Mouse (Mus musculus): ENCODE data around the gene Sept9. TPM values are rescaled to one million over a fixed set of nuclear protein-coding genes. Genes with fewer than 3 reads are reported as not detected.

Sept9 gene
- 50.6 and 76.8 TPM in 2 replicates for polyA plus RNA-seq (2015; fragmentation: Nextera tagmentation; extraction: Ambion mirVana)

DNA sequence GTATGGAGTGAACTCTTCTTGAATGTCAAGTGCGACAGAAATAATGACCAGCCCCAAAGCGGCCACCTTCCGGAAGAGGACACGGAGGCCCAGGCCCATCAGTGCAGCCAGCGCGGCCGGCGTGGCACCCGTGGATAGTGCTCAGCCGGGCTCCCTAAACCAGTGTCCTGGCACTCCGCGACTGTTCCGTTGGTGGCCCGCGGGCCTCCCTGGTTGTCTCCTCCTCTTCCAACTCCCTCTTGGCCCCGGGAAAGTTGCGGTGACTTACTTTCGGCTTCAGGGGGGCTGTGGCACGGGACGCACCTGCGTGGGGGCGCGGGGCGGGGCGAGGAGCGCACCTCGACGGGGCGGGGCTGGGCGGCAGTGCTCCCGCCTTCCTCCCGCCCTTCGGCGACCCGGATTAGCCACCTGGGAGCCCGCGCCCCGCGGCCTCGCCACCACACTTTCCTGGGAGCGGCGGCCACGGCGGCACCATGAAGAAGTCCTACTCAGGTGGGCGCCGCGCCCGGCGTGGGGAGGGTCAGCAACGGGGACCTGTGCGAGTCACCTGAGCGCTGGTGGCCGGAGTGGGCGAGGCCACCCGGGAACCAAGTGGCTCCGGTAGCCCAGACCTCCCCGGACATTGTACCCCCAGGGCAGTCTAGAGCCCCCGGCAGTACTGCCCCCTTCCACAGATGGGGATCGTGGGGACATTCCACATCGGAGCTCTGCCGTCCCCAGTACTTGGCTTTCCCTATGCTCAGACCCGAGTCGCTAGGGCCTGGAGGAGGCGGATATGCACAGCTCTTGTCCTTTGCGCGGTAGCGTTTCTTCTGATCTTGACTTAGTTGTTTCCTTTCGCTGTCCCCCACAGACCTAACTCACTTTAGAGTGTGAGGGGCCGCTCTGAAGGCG, at the start of gene Sept9:
Gene Sept9, plus strand, starts transcription at position 380 of the 894 bp plus-strand sequence.
- peak within 1 kb of the TSS; percentile 47 for H3K9ac ChIP-seq
- peak within 1 kb of the TSS; percentile 50 for H3K4me3 ChIP-seq
- no peaks in the 10 kb centered on the region for H3K9me3 ChIP-seq (replicated peaks)
- WGBS: 2% methylated on average over 68 of the region's 70 CpGs
- 0 out of 2 replicates have a peak, but pooled peaks have one; percentile 7 for ATAC-seq (replicated peaks; ENCODE audit: insufficient number of reproducible peaks, insufficient read depth, low FRiP score, low read depth)
- peak within 1 kb of the TSS; percentile 94 for H3K4me2 ChIP-seq
- H3K27ac ChIP-seq: no peak within 1 kb of the TSS
- H3K36me3 ChIP-seq: no peaks in the 10 kb centered on the region
- H3K27me3 ChIP-seq: peaks cover 58% of the 10 kb centered on the region
- peaks cover 29% of the 10 kb centered on the region for H3K4me1 ChIP-seq (replicated peaks)

DNA sequence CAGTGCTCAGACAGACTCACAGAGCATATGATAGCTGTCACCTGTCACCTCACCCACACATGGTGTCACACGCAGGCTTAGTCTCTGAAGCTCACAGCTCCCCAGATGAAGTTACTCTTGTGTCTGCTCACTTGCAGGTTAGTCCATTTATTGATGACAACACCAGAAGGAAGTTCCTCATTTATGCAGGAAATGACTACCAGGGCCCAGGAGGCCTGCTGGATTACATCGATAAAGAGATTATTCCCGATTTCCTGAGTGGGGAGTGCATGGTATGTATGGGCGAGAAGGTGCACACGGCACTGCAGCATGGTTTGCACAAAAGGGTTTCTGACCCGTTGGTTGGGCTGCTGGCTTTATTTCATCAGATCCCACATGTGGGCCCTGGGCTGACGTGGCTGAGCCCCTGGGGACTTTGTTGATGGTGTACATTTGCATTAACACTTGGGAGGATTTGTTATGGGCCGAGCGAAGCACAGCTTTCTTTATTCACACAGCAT, 48.9 kb upstream of the Sept9 start:
- H3K4me3 ChIP-seq: no peak overlapping the region
- ATAC-seq (replicated peaks; ENCODE audit: insufficient number of reproducible peaks, insufficient read depth, low FRiP score, low read depth): no peak
- no peaks in the 10 kb centered on the region for H3K9me3 ChIP-seq (replicated peaks)
- H3K4me2 ChIP-seq: no peak overlapping the region
- 78% methylated on average over 9 of the region's 9 CpGs for WGBS
- no peak overlapping the region for H3K9ac ChIP-seq
- no peak overlapping the region for H3K27ac ChIP-seq
- peaks cover 75% of the 10 kb centered on the region for H3K36me3 ChIP-seq
- peaks cover 17% of the 10 kb centered on the region for H3K4me1 ChIP-seq (replicated peaks)
- no peaks in the 10 kb centered on the region for H3K27me3 ChIP-seq

DNA sequence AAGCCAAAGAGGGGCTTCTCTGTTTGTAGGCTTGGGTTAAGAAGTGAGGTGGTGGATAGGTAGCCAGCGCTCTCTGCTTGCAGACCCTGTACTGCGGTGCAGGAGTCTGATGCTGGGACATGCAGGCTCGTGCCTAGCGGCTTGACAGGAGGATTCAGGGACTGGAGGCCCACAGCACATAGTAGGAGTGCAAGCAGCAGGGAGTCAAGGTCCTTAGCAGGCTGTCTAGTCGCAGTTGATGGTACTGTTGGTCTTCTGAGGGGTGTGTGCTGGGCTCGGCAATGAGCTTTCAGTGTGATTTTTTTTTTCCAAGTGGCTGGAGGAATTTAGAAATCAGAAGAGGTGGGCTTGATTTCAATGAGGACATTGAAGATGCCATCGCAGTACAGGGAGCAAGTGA, 48.0 kb upstream of the Sept9 start:
- no peak overlapping the region for H3K4me2 ChIP-seq
- 93% methylated on average over 7 of the region's 7 CpGs for WGBS
- H3K4me1 ChIP-seq (replicated peaks): peaks cover 22% of the 10 kb centered on the region

DNA sequence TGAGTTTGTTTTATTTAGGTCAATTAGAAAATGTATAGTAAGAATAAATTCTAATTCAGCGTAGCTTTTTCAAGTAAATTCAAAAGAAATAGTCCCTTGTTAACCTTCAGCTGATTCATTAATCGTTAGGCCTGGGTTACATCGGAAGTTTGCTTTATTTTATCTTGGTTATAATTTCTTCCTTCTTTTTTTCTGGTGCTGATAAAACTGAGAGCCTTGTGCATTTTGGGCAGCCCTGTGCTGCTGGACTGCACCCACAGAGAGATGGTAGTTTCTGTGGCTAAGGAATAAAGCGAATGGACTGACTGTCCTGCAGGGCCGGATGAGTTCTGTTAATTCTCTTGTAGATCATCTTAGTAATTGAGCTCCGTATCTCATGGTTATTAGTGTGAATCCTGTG, 46.9 kb upstream of the Sept9 start:
- Histone ChIP-seq H3K9ac (no peak overlapping the region), H3K4me2 (no peak overlapping the region), H3K36me3 (peaks cover 73% of the 10 kb centered on the region), H3K4me3 (no peak overlapping the region), H3K27me3 (no peaks in the 10 kb centered on the region), H3K4me1 (replicated peaks) (peaks cover 28% of the 10 kb centered on the region), H3K9me3 (replicated peaks) (no peaks in the 10 kb centered on the region), H3K27ac (no peak overlapping the region)
- ATAC-seq (replicated peaks; ENCODE audit: insufficient number of reproducible peaks, insufficient read depth, low FRiP score, low read depth): no peak
- WGBS: 89% methylated on average over 6 of the region's 6 CpGs

More for the DNA sequence above, 48.0 kb upstream of the Sept9 start:
- no peak overlapping the region for H3K27ac ChIP-seq
- H3K36me3 ChIP-seq: peaks cover 75% of the 10 kb centered on the region
- ATAC-seq (replicated peaks; ENCODE audit: insufficient number of reproducible peaks, insufficient read depth, low FRiP score, low read depth): no peak
- H3K27me3 ChIP-seq: no peaks in the 10 kb centered on the region
- no peak overlapping the region for H3K4me3 ChIP-seq
- H3K9ac ChIP-seq: no peak overlapping the region
- no peaks in the 10 kb centered on the region for H3K9me3 ChIP-seq (replicated peaks)

DNA sequence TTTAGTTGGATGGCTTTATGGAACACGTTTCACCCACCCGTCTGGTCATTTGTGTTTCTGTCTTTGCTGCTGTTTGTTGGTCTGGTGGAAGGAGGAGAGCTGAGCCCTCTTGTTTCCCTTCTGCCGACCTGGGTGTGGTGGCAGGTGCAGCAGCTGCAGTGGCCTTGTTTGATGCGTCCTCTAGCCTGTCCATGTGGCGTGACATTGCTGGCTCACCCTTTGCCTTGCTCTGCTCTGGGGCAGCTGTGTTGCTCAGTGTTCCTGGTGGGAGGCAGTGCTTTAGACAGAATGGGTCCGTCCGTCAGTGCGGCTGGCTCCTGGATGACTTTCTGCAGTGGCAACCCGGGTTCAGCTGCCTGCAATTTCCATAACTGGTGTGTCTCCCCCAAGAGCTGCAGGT, 45.9 kb upstream of the Sept9 start:
- 83% methylated on average over 9 of the region's 9 CpGs for WGBS
- H3K36me3 ChIP-seq: peaks cover 71% of the 10 kb centered on the region
- no peak overlapping the region for H3K9ac ChIP-seq
- peaks cover 38% of the 10 kb centered on the region for H3K4me1 ChIP-seq (replicated peaks)
- no peaks in the 10 kb centered on the region for H3K27me3 ChIP-seq
- no peak overlapping the region for H3K4me2 ChIP-seq
- no peak for ATAC-seq (replicated peaks; ENCODE audit: insufficient number of reproducible peaks, insufficient read depth, low FRiP score, low read depth)
- H3K9me3 ChIP-seq (replicated peaks): no peaks in the 10 kb centered on the region
- 0 out of 2 replicates have a peak overlapping the region, but pooled peaks have one; percentile 40 for H3K27ac ChIP-seq
- no peak overlapping the region for H3K4me3 ChIP-seq

DNA sequence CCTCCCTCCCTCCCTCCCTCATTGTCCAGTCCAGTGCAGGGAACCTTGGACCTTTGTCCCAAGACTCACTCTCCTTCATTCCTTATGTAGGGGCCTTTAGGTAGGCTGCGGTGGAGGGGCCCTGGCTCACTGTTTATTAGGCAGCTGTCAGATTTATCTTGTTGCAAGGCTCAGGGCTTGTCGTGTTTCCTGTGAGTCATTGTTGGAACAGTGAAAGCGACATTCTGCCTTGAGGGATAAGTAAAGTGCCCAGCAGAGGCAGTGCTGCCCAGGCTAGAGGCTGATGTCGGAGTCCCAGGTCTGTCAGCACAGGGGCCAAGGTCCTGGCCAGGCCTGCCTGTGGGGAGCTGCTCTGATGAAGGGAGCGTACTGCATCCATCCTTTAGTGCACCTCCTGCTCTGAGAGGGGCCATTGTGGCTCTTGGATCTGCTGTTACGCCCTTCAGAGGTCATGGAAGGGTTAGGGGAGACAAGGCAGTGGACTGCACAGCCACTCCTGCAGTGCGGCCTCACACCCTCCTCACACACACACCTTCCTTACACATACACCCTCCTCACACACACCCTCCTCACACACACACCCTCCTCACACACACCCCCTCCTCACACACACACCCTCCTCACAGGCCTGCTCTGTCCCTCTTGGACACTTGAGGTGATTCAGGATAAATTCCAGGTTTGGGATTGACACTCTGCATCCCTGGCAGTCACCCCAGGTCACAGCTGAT, 45.2 kb upstream of the Sept9 start:
- Histone ChIP-seq H3K36me3 (peaks cover 71% of the 10 kb centered on the region), H3K4me1 (replicated peaks) (peaks cover 44% of the 10 kb centered on the region), H3K9me3 (replicated peaks) (no peaks in the 10 kb centered on the region), H3K27ac (peak overlapping the region; percentile 24), H3K4me2 (no peak overlapping the region), H3K9ac (no peak overlapping the region), H3K27me3 (no peaks in the 10 kb centered on the region), H3K4me3 (no peak overlapping the region)
- ATAC-seq (replicated peaks; ENCODE audit: insufficient number of reproducible peaks, insufficient read depth, low FRiP score, low read depth): peak; percentile 61
- WGBS: 33% methylated on average over 7 of the region's 7 CpGs

DNA sequence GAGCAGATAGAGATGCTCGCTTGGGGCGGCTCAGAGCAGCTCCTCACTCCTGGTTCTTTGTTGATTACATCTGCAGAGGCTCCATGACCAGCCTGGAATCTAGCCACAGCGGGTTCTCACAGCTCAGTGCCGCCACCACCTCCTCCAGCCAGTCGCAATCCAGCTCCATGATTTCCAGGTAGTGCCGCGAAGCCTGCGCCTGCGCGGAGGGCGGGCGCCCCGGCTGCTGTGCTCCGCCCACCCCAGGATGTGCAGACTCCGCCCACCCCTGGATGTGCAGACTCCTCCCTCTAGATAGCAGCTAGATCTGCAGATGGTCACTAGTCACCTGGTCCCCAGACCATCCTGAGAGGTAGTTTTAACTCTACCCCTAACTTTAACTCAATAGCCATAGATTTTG, 42.7 kb upstream of the Sept9 start:
- H3K9ac ChIP-seq: no peak overlapping the region
- WGBS: 51% methylated on average over 13 of the region's 15 CpGs
- peaks cover 51% of the 10 kb centered on the region for H3K4me1 ChIP-seq (replicated peaks)
- H3K4me3 ChIP-seq: no peak overlapping the region
- H3K4me2 ChIP-seq: no peak overlapping the region
- no peak for ATAC-seq (replicated peaks; ENCODE audit: insufficient number of reproducible peaks, insufficient read depth, low FRiP score, low read depth)
- H3K9me3 ChIP-seq (replicated peaks): no peaks in the 10 kb centered on the region
- H3K36me3 ChIP-seq: peaks cover 50% of the 10 kb centered on the region
- no peaks in the 10 kb centered on the region for H3K27me3 ChIP-seq
- H3K27ac ChIP-seq: no peak overlapping the region

DNA sequence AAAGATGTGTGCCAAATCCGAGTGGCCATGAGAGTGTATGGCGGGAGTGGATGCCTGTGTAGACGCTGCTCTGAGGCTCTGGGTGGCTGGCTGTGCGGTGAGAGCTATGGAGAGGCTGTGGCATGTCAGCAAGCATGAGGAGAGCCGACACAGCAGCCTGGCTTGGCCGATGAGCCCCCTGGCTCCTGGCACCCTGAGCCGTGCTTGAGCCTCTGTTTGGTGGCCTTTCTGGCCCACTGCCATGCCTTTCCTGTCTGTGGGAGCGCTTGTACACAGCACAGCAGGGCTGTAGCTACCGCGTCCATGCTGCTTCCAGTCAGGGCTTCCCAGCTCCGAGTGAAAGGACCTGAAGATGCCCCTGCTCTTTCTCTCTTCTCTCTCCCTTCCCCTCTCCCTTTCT, 41.1 kb upstream of the Sept9 start:
- Histone ChIP-seq H3K27ac (0 out of 2 replicates have a peak overlapping the region, but pooled peaks have one; percentile 36), H3K27me3 (no peaks in the 10 kb centered on the region), H3K4me1 (replicated peaks) (peaks cover 58% of the 10 kb centered on the region), H3K9ac (peak overlapping the region; percentile 9; the same call in 1 of the 2 replicates), H3K4me3 (no peak overlapping the region), H3K36me3 (peaks cover 45% of the 10 kb centered on the region), H3K4me2 (no peak overlapping the region), H3K9me3 (replicated peaks) (no peaks in the 10 kb centered on the region)
- WGBS: 47% methylated on average over 11 of the region's 11 CpGs
- ATAC-seq (replicated peaks; ENCODE audit: insufficient number of reproducible peaks, insufficient read depth, low FRiP score, low read depth): no peak

DNA sequence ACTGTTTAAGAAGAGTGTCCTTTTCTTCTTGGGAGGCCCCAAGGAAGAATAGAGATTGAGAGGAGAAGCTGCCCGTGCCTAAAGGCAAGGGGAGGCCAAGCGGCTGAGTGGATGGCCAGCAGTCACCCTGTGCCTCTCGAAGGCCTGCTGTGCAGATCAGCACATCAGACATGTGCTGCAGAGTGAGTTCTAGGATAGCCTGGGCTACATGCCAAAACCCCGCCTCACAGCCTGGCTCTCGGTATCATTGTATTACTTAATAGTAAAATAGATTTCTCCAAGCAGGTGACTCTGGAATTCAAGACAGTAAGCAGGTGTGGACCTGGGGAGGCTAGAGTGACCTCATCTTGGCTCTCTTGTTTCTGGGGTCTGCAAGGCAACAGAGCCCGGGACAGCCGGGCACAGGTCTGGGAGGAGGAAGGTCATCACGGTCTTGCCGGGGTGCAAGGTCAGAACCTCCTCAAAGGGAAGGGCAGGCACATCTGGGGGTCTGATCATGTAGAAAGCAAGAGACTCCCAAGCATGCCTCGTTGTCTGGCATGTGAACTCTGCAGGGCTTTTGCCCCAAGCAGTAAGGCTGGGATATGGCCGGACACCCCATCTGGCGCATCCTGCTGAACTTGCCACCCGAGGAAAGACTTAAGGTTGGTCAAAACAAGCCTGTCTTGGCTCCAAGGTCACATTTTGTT, 40.1 kb upstream of the Sept9 start:
- Histone ChIP-seq H3K9ac (no peak overlapping the region), H3K4me1 (replicated peaks) (peaks cover 53% of the 10 kb centered on the region), H3K9me3 (replicated peaks) (no peaks in the 10 kb centered on the region), H3K27ac (peak overlapping the region; percentile 44), H3K36me3 (peaks cover 43% of the 10 kb centered on the region), H3K4me2 (no peak overlapping the region; the same call in 1 of the 2 replicates), H3K27me3 (no peaks in the 10 kb centered on the region), H3K4me3 (no peak overlapping the region)
- ATAC-seq (replicated peaks; ENCODE audit: insufficient number of reproducible peaks, insufficient read depth, low FRiP score, low read depth): no peak
- 73% methylated on average over 13 of the region's 13 CpGs for WGBS

DNA sequence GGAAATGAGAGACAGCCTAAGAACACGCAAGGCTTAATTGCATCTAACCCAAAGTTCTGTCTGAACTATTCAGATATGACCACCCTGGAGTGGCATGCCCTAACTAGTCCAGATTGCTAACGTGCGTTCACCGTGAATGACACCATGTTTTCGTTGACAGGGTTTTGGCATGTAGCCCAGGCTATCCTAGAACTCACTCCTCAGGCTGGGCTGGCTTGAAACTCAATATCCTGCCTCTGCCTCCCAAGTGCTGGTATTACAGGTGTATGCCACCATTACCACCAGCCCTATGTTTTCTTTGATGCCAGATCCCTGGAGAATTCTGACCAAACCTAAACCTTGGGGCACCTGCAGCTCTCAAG, 39.5 kb upstream of the Sept9 start:
- peaks cover 42% of the 10 kb centered on the region for H3K36me3 ChIP-seq
- 0 out of 2 replicates have a peak, but pooled peaks have one; percentile 21 for ATAC-seq (replicated peaks; ENCODE audit: insufficient number of reproducible peaks, insufficient read depth, low FRiP score, low read depth)
- peaks cover 48% of the 10 kb centered on the region for H3K4me1 ChIP-seq (replicated peaks)
- no peak overlapping the region for H3K4me3 ChIP-seq
- H3K27me3 ChIP-seq: no peaks in the 10 kb centered on the region
- no peak overlapping the region for H3K9ac ChIP-seq
- H3K4me2 ChIP-seq: no peak overlapping the region; the same call in 1 of the 2 replicates
- H3K27ac ChIP-seq: peak overlapping the region; percentile 44
- no peaks in the 10 kb centered on the region for H3K9me3 ChIP-seq (replicated peaks)
- WGBS: 36% methylated on average over 5 of the region's 5 CpGs

DNA sequence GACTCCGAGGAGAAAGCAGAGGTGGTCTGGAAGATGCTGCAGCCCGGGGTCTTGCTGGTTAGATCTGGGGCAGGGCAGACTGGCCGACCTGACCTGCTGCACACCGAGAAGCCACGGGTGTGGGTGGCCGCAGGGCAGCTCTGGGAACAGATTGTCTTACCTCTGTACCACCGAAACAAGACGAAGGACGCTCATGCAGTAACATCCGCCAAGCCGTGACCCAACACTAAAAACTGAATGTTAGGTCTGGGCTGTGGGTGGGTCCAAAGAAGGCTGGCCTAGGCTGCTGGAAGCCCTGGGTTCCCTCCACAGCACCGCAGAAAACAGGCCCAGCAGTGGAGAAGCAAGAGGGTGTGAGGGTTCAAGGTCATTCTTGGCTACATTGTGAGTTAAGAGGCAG, 38.7 kb upstream of the Sept9 start:
- H3K27ac ChIP-seq: no peak overlapping the region
- no peak for ATAC-seq (replicated peaks; ENCODE audit: insufficient number of reproducible peaks, insufficient read depth, low FRiP score, low read depth)
- no peak overlapping the region for H3K9ac ChIP-seq
- H3K27me3 ChIP-seq: no peaks in the 10 kb centered on the region
- H3K9me3 ChIP-seq (replicated peaks): no peaks in the 10 kb centered on the region
- H3K36me3 ChIP-seq: peaks cover 34% of the 10 kb centered on the region
- WGBS: 96% methylated on average over 12 of the region's 12 CpGs
- peaks cover 47% of the 10 kb centered on the region for H3K4me1 ChIP-seq (replicated peaks)
- no peak overlapping the region for H3K4me3 ChIP-seq
- no peak overlapping the region for H3K4me2 ChIP-seq
